Mouse (Mus musculus) thymus, postnatal 10 days (tissue): ENCODE measurements around the gene Gm13941.

Experiments
- DNase-seq, 2 experiments: peaks; one replicate each; pipeline ENCODE4 v3.0.0; 2021; ENCODE audit warnings: low spot score in 2 of 2

Gm13941 gene

GRCm38 (mm10) chr2:111105882-111106281 lies at the start of gene Gm13941:
Gene Gm13941, minus strand, starts transcription at chr2:111105982.
- DNase-seq: no peak

GRCm38 (mm10) chr2:111152836-111153235 lies 47.1 kb upstream of the Gm13941 start, which contains the start of gene Gm15130:
Gene Gm15130, minus strand, starts transcription at chr2:111152936.
- DNase-seq: no peak

- no peak for DNase-seq
Measured at GRCm38 (mm10) chr2:111135739-111136138, 30.0 kb upstream of the Gm13941 start.

- no peak for DNase-seq
Measured at GRCm38 (mm10) chr2:111058586-111059261, 47.1 kb downstream of the Gm13941 start.
